Mouse (Mus musculus) layer of hippocampus, adult 8-10 months (tissue): Measurements from ENCODE around the gene Hdac1. TPM values are rescaled to one million over a fixed set of nuclear protein-coding genes. Genes with fewer than 3 reads are reported as not detected.

Source experiments
- DNase-seq, 2 experiments: peaks; one replicate each; pipeline ENCODE4 v3.0.0; 2022; ENCODE audit warnings: low spot score in 2 of 2
- microRNA-seq, 2 experiments: library from miRNA; unstranded; fragments of <30 nt; microRNA quantifications; one replicate each; pipeline ENCODE4 v1.2.0; 2022
- total RNA-seq, 4 experiments: library from RNA; stranded (reverse); gene quantifications; 2 replicates each; pipeline ENCODE4 v1.2.4; 2022

Hdac1 gene
- total RNA-seq, 4 experiments from 2014 or later: 37.7 to 48.1 (median 44.5) TPM

DNA sequence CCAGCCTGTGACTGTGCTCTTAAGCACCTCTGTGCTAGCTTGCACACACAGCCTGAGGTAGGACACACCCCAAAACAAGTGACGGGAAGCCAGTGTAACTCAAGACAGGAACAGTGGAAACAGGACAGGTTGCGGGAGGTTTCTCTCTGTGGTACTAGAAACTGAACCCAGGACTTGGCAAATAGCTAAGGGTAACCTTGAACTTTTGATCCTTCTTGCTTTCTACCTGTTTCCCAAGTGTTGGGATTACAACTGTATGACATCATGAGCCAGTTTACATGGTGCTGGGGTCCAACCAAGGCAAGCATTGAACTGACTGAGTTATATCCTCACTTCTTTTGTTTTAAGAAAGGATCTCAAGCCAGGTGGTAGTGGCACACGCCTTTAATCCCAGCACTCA is 62.6 kb downstream of the Hdac1 start:
- DNase-seq: no peak

DNA sequence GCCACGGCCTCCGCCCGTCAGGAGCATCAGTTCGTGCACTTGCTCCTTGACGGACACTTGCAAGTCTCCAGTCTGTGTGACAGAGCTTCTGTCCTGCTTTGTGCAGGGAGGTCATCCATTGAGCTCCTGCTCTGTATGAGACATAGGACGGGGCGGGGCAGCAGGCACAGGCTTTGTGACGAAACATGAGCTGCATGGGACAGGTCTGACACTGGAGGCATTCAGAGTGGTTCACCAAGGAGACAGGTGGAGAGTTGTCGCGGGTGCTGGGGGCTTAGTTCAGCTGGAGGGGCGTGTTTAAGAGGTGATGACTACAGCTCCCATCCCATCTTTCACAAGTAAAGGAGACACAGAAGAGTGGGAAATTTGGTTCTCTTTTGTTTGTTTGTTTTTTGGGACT is 66.5 kb downstream of the Hdac1 start:
- no peak for DNase-seq

Small RNA genes lying within 50 kb of the gene (microRNA-seq; reads per million reads assigned to microRNA genes)
- gene Mir8119: 0 reads per million in 2 experiments

Other genes starting within 250 kb of the Hdac1 start
- gene Rbbp4, start 207.3 kb downstream of the Hdac1 start, total RNA-seq: 100 to 1,000 TPM; 114 to 129 (median 116) TPM
- 10 to 100 TPM; 30.7 to 32.4 (median 31.6) TPM for gene Zbtb8os, start 207.0 kb downstream of the Hdac1 start, total RNA-seq
- 1 to 10 TPM; 2.5 to 4.5 (median 2.9) TPM for gene Zbtb8a, start 164.6 kb downstream of the Hdac1 start, total RNA-seq
- gene Zbtb8b, start 101.9 kb downstream of the Hdac1 start, total RNA-seq: 1 to 10 TPM; 3.4 to 4.6 (median 4.0) TPM
- gene Bsdc1, start 81.1 kb downstream of the Hdac1 start, total RNA-seq: 10 to 100 TPM; 57.4 to 64.9 (median 62.5) TPM
- under 1 TPM in 3 of 4 experiments, not detected in 1; 0.25 to 0.29 (median 0.25) TPM for gene Tssk3, start 51.7 kb downstream of the Hdac1 start, total RNA-seq
- gene Fam229a, start 51.5 kb downstream of the Hdac1 start, total RNA-seq: not detected
- gene Marcksl1, start 29.1 kb downstream of the Hdac1 start, total RNA-seq: 10 to 100 TPM; 55.9 to 79.7 (median 68.7) TPM
- gene Lck, start 30.9 kb upstream of the Hdac1 start, total RNA-seq: 1 to 10 TPM; 2.4 to 4.7 (median 3.6) TPM
- 1 to 10 TPM in 2 of 4 experiments, under 1 TPM in 1, not detected in 1; 0.70 to 2.4 (median 2.3) TPM for gene Fam167b, start 35.8 kb upstream of the Hdac1 start, total RNA-seq
- 100 to 1,000 TPM; 119 to 128 (median 123) TPM for gene Eif3i, start 57.9 kb upstream of the Hdac1 start, total RNA-seq
- gene Tmem234, start 58.0 kb upstream of the Hdac1 start, total RNA-seq: 10 to 100 TPM; 77.3 to 91.3 (median 84.6) TPM
- gene Dcdc2b, start 71.5 kb upstream of the Hdac1 start, total RNA-seq: 1 to 10 TPM; 4.0 to 7.9 (median 5.9) TPM
- gene Iqcc, start 76.4 kb upstream of the Hdac1 start, total RNA-seq: 10 to 100 TPM; 27.9 to 42.5 (median 36.0) TPM
- 10 to 100 TPM; 59.2 to 67.4 (median 62.1) TPM for gene Ccdc28b, start 81.2 kb upstream of the Hdac1 start, total RNA-seq
- 10 to 100 TPM; 42.1 to 46.3 (median 44.6) TPM for gene Txlna, start 98.4 kb upstream of the Hdac1 start, total RNA-seq
- gene Kpna6, start 130.1 kb upstream of the Hdac1 start, total RNA-seq: 100 to 1,000 TPM in 2 of 4 experiments, 10 to 100 TPM in 2; 80.9 to 108 (median 97.7) TPM
- gene Tmem39b, start 154.1 kb upstream of the Hdac1 start, total RNA-seq: 10 to 100 TPM; 13.4 to 16.0 (median 14.9) TPM
- gene Khdrbs1, start 199.6 kb upstream of the Hdac1 start, total RNA-seq: 10 to 100 TPM; 83.3 to 90.1 (median 85.7) TPM